Mouse (Mus musculus): ENCODE results near the gene Gnb3.

Gene Gnb3

DNA sequence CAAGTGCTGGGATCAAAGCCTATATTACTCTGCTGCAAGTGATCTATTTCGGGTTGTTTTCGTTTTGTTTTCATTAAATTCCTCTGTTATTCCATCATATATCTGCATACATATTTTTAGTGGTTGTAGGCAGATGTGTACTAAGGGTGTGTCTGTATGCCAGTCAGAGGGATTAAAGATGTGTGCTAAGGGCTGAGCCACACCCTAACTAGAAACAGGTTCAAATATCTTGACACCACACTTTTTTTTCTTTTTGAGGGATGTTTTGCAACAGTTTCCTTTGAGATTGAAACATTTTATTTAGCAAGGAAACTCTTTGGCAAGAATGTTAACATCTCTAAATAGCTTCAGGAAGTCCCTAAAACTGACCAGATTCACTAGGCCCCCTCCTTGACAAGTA is 43.9 kb downstream of the Gnb3 start:
- no peak for DNase-seq

DNA sequence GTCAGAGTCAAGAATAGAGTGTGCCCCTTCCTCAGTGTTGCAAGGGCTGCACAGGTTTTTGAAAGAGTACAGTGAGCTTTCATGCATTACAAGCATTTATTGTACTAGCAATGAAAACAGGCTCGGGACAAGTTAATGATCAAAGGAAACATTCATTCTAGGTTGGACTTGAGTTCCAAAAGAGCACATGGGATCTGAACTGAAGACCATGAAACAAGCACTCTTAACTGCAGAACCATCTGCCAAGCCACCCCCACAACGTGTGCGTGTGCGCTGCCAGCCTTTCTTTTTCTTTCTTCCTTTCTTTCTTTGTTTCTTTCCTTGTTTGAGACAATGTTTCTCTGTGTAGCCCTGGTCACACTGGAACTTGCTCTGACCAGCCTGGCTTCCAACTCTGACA is 44.3 kb downstream of the Gnb3 start:
- DNase-seq: no peak

DNA sequence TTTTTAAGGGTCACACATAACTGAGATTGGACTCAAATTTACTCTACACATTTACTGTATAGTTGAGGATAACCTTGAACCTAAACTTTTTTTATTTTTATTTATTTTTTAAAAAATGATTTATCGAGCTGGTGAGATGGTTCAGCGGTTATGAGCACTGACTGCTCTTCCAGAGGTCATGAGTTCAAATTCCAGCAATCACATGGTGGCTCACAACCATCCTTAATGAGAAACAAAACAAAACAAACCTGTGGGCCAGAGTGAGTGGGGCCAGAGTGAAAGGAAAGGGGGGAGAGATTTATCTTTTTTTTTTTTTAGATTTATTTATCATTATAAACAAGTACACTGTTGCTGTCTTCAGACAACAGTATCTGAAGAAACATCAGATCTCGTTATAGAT is 48.2 kb downstream of the Gnb3 start:
- no peak for DNase-seq

DNA sequence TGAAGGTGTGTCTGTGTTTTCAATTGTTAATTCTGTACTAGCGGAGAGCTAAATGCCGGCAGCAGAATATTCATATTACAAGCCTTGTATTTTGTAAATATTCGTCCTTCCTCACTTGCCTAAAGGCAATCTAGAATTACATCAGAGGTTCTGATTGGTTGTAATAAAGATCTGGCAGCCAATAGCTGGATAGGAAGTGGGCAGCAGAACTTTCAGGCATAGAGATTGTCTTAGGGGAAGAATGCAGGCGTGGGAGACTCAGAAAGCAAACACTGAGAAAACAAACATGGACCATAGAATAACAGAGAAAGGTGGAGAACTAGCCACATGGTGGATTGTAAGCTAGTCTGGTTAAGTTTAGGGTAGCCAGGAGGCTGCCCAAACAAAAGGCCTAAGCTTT is 50.0 kb downstream of the Gnb3 start:
- DNase-seq: no peak

DNA sequence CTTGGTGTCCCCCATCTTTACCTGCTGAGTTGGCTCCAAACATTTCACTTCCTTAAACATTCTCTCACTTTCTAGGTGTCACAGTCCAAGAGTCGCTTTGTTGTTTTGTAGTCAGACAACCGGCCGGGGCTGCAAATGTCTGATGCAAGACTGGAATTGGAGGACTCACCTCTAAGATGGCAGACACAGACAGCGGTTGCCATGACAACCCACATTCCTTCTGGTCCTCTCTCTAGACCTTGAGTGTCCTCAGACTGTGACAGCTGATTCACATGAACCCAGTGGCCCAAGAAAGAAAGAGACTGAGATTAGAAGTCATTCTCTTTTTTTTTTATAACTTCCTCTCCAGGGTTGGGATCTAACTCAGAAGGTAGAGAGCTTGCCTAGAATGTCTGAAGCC is 50.6 kb downstream of the Gnb3 start:
- DNase-seq: no peak

DNA sequence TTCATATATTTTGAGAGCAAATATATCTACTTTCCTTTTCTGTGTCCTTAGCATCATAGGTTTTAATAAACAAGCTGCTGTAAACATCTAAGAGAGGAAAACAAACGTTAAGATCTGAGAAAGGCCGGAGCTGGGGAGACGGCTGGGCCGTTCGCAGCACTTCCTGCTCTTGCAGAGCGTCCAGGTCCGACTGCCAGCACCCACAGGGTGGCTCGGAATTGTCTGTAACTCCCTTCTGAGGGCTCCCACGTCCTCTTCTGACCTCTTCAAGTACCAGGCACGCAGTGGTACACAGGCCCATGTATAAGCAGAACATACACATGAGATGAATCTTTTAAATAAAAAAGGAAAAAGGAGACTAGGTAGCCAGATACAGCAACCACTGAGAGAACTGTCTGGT is 52.4 kb downstream of the Gnb3 start:
- DNase-seq: no peak

DNA sequence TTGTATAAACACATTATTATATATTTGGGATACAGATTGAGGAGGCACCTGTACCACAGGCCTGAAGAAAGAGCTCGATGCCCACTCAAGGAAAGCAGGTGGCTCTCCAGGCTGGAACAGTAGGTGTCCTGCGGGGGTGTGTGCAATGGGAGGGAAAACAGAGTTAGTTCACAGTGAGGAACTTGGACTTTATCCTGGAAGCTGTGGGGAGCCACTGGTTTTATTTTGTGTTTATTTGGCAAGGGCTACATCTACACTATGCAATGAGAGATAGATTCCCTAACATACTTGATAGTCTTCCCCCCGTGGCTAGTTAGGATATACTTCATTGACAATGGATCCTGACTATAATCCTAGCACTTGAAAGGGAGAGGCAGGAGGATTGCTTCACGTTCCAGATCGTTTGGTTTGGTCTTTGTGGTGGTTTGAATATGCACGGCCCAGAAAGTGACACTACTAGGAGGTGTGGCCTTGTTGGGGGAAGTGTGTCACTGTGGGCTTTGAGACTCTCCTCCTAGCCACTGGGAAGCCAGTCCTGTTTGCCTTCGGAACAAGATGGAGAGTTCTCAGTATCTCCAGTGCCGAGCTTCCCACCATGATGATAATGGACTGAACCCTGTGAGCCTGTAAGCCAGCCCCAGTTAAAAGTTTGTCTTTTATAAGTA is 53.2 kb downstream of the Gnb3 start:
- DNase-seq: no peak

Measured in kidney, postnatal 4 days (tissue).